Mouse (Mus musculus) cerebellum, adult 2 months (tissue): ENCODE measurements around the gene Wnt6. TPM values are rescaled to one million over a fixed set of nuclear protein-coding genes. Genes with fewer than 3 reads are reported as not detected.
A peak's percentile ranks its signal among the peaks of the same experiment; 100 is the strongest.
"Not testable (repeated sequence)": the region's sequence is repeated elsewhere in the genome, so short reads cannot be mapped to it uniquely, and the experiment has no call there.

Experiments used
- DNase-seq, 2 experiments: peaks; one replicate each; pipeline ENCODE4 v3.0.0; 2021
- H3K27ac ChIP-seq: fragments of 200-500 bp; 2 replicates; pipeline ENCODE4 v1.5.1; 2012; ENCODE audit warnings: low read length, control low read depth, inconsistent platforms; ENCODE audit not compliant: insufficient read depth
- H3K27me3 ChIP-seq: fragments of 200-500 bp; 2 replicates; pipeline ENCODE4 v1.6.1; 2012; ENCODE audit warnings: inconsistent platforms, mild to moderate bottlenecking, low read length, moderate library complexity; ENCODE audit not compliant: control insufficient read depth, insufficient read depth
- H3K4me1 ChIP-seq: fragments of 200-500 bp; 2 replicates; pipeline ENCODE4 v1.6.1; 2011; ENCODE audit warnings: low read length; ENCODE audit not compliant: control insufficient read depth, insufficient read depth
- H3K4me3 ChIP-seq: fragments of 200-500 bp; replicated peaks from 2 replicates; pipeline ENCODE3; 2011; ENCODE audit warnings: mild to moderate bottlenecking, low read depth, low read length, control low read depth; ENCODE audit not compliant: insufficient read depth
- CTCF ChIP-seq: fragments of 200-500 bp; IDR thresholded peaks from 2 replicates; pipeline ENCODE4 v1.5.1; 2011; ENCODE audit warnings: low read depth, mild to moderate bottlenecking, control low read depth, low read length, moderate library complexity, borderline replicate concordance; ENCODE audit not compliant: insufficient read depth
- POLR2A ChIP-seq: fragments of 200-500 bp; IDR thresholded peaks from 2 replicates; pipeline ENCODE4 v1.6.1; 2011; ENCODE audit warnings: low read length, control low read depth, borderline replicate concordance; ENCODE audit not compliant: insufficient read depth
- WGBS: fragments of 180-500 bp; shearing (Covaris S2); methylation state at CpG from one replicate; pipeline ENCODE4 v1.1.7; 2018; 5-methylcytosine and 5-hydroxymethylcytosine counted together
- polyA plus RNA-seq: library from polyadenylated mRNA; depleted of rRNA; stranded (reverse); fragments of >200 nt; gene quantifications from 2 replicates; pipeline ENCODE4 v1.2.3, GENCODE M21; 2012

Gene Wnt6
- polyA plus RNA-seq, 1 experiment: 3.6 TPM

DNA sequence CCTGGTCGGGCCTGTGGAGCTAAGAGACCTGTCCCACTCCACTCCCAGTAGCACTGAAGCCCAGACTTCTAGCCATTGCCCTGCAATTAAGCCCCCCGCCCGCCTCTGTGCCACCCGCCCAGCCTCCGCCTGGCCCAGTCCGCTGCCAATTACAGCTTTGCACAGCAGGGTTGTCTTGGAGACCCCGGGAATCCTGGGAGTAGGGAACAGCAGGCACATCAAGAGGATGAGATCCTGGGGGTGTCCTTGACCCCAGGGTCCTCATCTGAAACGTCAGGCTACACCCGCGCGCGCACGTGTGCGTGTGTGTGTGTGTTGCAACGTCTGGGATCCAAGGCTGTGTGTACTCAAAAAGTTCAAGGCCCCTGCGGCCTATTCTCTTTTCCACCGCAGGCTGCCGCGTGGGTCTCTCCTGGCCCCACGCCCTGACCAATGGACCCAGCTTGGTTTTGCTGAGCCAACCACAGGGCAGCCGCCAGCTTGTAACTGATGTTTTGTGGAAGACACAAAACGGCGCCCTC, 35.9 kb downstream of the Wnt6 start:
- H3K4me3 ChIP-seq: no peak overlapping the region
- no peak overlapping the region for H3K27ac ChIP-seq
- WGBS: 8% methylated on average over 23 of the region's 23 CpGs
- H3K4me1 ChIP-seq: 0 out of 2 replicates have a peak, but pooled peaks cover 3% of the 10 kb centered on the region
- DNase-seq: no peak
- no peak for TF ChIP-seq CTCF
- no peaks in the 10 kb centered on the region; the same call in 1 of the 2 replicates for H3K27me3 ChIP-seq

DNA sequence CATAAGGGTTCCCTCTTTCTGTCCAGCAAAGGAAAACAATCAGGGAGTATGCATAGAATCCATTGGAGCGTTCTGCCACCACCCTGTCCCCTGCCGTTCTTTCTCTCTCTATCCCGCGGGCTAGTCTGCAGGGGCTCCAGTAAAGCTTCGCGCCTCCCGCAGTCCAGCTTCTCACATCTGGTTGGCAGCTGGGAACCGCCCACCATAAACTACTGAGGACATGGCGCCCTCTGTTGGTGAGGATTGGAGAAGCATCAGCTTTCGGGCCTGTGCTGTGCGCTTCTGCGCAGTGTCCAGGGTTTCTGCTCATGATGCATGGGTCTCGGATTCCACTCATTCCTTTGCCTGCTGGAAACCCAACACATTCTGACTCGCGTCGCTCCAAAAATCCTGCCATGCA, 36.4 kb downstream of the Wnt6 start:
- peak; percentile 69 to 83 for DNase-seq
- H3K4me1 ChIP-seq: 0 out of 2 replicates have a peak, but pooled peaks cover 3% of the 10 kb centered on the region
- no peak overlapping the region for H3K27ac ChIP-seq
- TF ChIP-seq CTCF (peak; percentile 77), POLR2A (no peak)
- no peak overlapping the region for H3K4me3 ChIP-seq
- 2% methylated on average over 16 of the region's 16 CpGs for WGBS
- H3K27me3 ChIP-seq: no peaks in the 10 kb centered on the region; the same call in 1 of the 2 replicates

DNA sequence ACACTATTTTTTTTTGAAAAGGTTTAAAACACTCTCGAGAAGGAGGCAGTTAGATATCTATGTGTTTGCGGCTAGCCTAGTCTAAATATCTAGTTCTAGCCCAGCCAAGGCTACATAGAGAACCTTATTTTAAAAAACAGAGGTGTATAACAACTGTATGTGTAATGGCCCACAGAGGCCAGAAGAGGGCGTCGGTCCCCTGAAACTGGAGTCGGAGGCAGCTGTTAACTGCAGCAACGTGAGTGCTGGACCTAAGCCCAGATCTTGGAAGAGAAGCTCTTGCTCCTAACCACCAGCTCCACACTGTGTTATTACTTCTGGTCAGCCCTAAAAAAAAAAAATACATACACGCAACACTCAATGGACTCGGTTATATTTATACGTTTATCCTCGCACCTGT, 37.3 kb downstream of the Wnt6 start:
- Histone ChIP-seq H3K4me3 (no peak overlapping the region), H3K4me1 (0 out of 2 replicates have a peak, but pooled peaks cover 3% of the 10 kb centered on the region), H3K27me3 (no peaks in the 10 kb centered on the region; the same call in 1 of the 2 replicates), H3K27ac (no peak overlapping the region)
- WGBS: 58% methylated on average over 10 of the region's 10 CpGs
- no peak for TF ChIP-seq POLR2A
- TF ChIP-seq CTCF: no peak
- no peak for DNase-seq

DNA sequence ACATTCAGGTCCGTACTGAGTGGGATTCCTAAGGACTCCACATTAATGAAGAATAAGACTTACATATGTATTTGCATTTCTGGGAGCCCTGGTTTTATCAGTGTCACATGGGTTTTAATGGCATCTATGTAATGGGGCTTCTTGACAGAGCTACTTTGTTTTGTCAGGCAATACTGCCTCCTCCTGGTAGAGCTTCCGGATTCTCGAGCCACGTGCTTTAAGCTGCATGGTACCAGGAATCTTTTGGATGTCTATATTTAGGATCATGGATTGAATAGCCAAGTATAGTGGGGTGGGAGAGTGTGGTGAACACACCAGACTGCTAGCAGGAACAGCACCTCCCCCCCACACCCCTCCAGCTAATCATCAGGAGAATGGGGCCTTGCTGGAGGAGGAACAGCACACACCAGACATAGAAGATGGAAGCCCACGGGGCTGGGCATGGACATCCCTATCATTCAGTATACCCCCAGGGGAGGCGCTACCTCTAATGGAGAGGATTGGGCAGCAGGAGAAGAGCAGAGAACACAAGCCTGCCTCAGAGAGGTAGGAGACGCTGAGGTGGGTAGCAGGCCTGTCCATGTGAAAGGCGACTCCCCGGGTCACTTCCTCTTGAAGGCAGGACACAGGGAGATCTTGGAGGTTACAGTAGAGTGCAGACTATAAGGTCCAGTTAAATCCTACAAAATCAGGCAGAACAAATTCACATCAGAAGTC, 43.4 kb downstream of the Wnt6 start:
- no peaks in the 10 kb centered on the region for H3K27me3 ChIP-seq
- 77% methylated on average over 9 of the region's 9 CpGs for WGBS
- no peak for DNase-seq
- H3K4me1 ChIP-seq: no peaks in the 10 kb centered on the region
- no peak overlapping the region for H3K27ac ChIP-seq
- no peak overlapping the region for H3K4me3 ChIP-seq
- TF ChIP-seq POLR2A (no peak), CTCF (no peak)

DNA sequence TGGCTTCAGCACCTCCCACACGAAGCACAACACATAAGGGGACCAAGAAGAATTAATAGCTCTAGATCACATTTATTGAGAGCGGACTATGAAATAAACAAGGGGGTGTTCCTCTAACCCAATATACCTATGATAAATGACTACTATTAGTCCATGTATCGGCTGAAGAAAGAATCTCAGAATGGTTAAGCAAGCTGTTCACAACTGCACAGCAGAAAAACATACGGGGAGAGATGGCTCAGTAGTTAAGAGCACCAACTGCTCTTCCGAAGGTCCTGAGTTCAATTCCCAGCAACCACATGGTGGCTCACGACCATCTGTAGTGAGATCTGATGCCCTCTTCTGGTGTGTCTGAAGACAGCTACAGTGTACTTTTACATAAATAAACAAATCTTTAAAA, 44.3 kb downstream of the Wnt6 start:
- not testable (repeated sequence) for H3K27me3 ChIP-seq, H3K4me3 ChIP-seq, DNase-seq, H3K27ac ChIP-seq, H3K4me1 ChIP-seq
- 88% methylated on average over 6 of the region's 6 CpGs for WGBS

DNA sequence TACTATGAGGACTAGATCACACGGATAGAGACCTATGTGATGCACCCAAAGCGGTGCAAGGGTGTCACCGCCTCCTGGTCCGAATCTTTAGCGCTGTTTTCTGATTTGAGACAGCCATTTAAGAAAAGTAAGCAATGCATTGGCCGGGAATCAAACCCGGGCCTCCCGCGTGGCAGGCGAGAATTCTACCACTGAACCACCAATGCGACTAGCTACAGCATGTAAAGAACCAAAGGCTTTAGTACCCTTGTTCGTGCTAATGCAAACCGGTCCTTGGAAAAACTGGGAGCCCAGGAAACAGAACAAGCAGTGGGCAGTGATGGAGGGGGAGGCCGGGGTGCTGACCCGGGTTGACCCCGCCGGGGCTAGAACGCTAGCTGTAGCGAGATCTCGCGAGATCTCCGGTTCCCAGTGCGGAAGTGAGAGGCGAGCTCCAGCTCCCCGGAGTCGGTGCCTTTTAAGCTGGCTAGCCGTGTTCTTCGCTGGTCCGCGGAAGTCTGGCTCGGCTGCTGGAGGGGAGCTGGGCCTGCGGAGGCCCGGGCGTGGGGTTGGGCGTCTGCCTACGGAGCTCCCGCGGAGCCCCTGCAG, 45.0 kb downstream of the Wnt6 start:
- no peak for TF ChIP-seq CTCF
- peak; percentile 85; the same call in 1 of the 2 replicates for TF ChIP-seq POLR2A
- DNase-seq: peak; percentile 90 to 92
- Histone ChIP-seq H3K4me3 (peak overlapping the region; percentile 66), H3K27ac (peak overlapping the region; percentile 58), H3K4me1 (no peaks in the 10 kb centered on the region), H3K27me3 (no peaks in the 10 kb centered on the region)
- WGBS: 2% methylated on average over 38 of the region's 38 CpGs

DNA sequence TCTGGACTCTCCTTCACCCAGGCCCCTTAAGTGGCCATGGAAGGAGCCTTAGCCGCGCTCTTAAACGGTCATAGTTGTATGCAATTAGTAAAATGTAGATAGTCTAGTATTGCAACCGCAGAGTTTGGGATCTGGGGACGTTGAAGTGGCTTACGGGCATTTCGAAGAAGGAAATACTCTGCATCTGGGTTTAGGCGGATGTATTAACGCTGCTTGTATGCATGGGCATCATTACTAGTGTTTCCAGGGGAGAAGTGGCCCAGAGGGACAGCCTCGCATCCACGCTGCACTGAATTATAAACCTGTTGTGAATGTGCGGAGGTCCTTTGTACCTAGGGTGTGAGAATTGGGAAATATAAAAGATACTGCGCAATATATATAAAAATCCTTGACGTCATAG, 45.5 kb downstream of the Wnt6 start:
- no peak for DNase-seq
- TF ChIP-seq POLR2A: no peak
- TF ChIP-seq CTCF: no peak
- whole genome bisulfite sequencing: 11% methylated on average over 14 of the region's 14 CpGs
- no peaks in the 10 kb centered on the region for H3K27me3 ChIP-seq
- no peaks in the 10 kb centered on the region for H3K4me1 ChIP-seq
- H3K4me3 ChIP-seq: peak overlapping the region; percentile 66
- H3K27ac ChIP-seq: peak overlapping the region; percentile 58

DNA sequence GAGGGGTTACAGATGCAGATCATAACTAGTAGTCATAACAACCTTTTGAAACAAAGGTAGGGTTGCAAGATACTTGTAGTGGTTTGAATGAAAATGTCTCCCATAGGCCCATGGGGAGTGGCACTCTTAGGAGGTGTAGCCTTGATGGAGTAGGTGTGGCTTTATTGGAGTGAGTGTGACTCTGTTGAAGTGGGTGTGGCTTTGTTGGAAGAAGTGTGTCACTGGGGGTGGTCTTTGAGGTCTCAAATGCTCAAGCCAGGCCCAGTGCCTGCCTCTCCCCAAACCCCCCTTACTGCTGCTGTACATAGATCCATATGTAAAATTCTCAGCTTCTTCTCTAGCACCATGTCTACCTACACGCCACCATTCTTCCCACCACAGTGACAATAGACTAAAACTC, 46.8 kb downstream of the Wnt6 start:
- TF ChIP-seq POLR2A (no peak), CTCF (no peak)
- Histone ChIP-seq H3K4me3 (no peak overlapping the region), H3K27me3 (no peaks in the 10 kb centered on the region; the same call in 1 of the 2 replicates), H3K4me1 (no peaks in the 10 kb centered on the region), H3K27ac (no peak overlapping the region)
- 100% methylated on average over 1 of the region's 1 CpGs for WGBS
- no peak for DNase-seq

DNA sequence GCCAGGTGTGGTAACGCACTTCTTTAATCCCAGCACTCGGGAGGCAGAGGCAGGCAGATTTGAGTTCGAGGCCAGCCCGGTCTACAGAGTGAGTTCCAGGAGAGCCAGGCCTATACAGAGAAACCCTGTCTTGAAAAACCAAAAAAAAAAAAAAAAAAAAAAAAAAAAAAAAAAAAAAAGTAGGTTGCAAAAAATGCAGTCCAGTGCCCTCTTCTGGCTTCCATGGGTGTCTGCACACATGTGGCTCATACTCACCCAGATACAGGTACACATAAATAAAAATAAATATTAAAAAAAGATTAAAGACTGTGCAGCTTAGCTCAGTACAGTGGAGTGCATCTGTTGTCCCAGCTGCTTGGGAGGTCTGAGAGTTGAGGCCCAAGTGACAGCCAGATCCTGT, 51.9 kb downstream of the Wnt6 start:
- not testable (repeated sequence) for DNase-seq, H3K4me3 ChIP-seq, H3K27me3 ChIP-seq, H3K4me1 ChIP-seq, H3K27ac ChIP-seq
- 98% methylated on average over 4 of the region's 4 CpGs for WGBS
